Mouse (Mus musculus) hindbrain, embryonic 12.5 days (tissue): ENCODE measurements around the gene Gphn. TPM values are rescaled to one million over a fixed set of nuclear protein-coding genes. Genes with fewer than 3 reads are reported as not detected.
"Not testable (repeated sequence)": the region's sequence is repeated elsewhere in the genome, so short reads cannot be mapped to it uniquely, and the experiment has no call there.

Source experiments
- ATAC-seq: fragments of 200-750 bp; cut with Nextera tagmentation; 2 replicates; pipeline ENCODE4 v1.8.0; 2017; ENCODE audit warnings: moderate TSS enrichment; ENCODE audit not compliant: low FRiP score
- H3K27ac ChIP-seq: fragments of 300-500 bp; sonication (generic); 2 replicates; pipeline ENCODE4 v1.5.1; 2016; ENCODE audit warnings: mild to moderate bottlenecking
- H3K27me3 ChIP-seq: fragments of 300-500 bp; sonication (generic); 2 replicates; pipeline ENCODE4 v1.6.1; 2016; ENCODE audit warnings: mild to moderate bottlenecking
- H3K36me3 ChIP-seq: fragments of 300-500 bp; sonication (generic); 2 replicates; pipeline ENCODE4 v1.6.1; 2016; ENCODE audit warnings: mild to moderate bottlenecking
- H3K4me1 ChIP-seq: fragments of 300-500 bp; sonication (generic); 2 replicates; pipeline ENCODE4 v1.6.1; 2016
- H3K4me2 ChIP-seq: fragments of 300-500 bp; sonication (generic); replicated peaks from 2 replicates; pipeline ENCODE4 v1.6.1; 2016; ENCODE audit warnings: mild to moderate bottlenecking
- H3K4me3 ChIP-seq: fragments of 300-500 bp; sonication (generic); 2 replicates; pipeline ENCODE4 v1.5.1; 2016; ENCODE audit warnings: mild to moderate bottlenecking
- H3K9ac ChIP-seq: fragments of 300-500 bp; sonication (generic); 2 replicates; pipeline ENCODE4 v1.6.1; 2016; ENCODE audit warnings: mild to moderate bottlenecking, moderate library complexity
- H3K9me3 ChIP-seq: fragments of 300-500 bp; sonication (generic); replicated peaks from 2 replicates; pipeline ENCODE4 v1.6.1; 2016; ENCODE audit warnings: mild to moderate bottlenecking
- WGBS: fragments of 180-500 bp; shearing (Covaris S2); methylation state at CpG from one replicate; pipeline ENCODE4 v1.1.7; 2016; 5-methylcytosine and 5-hydroxymethylcytosine counted together
- polyA plus RNA-seq: library from polyadenylated mRNA; unstranded; fragments of >200 nt; fragmentation: Nextera tagmentation; extraction: Ambion mirVana; gene quantifications from 2 replicates; pipeline ENCODE4 v1.2.1, GENCODE M21; 2016

Gphn gene
- polyA plus RNA-seq, 1 experiment from 2014 or later = 21.2 TPM

- ATAC-seq, H3K27me3 ChIP-seq, H3K4me2 ChIP-seq, H3K36me3 ChIP-seq, H3K9ac ChIP-seq, H3K4me3 ChIP-seq, H3K27ac ChIP-seq, H3K4me1 ChIP-seq, H3K9me3 ChIP-seq: not testable (repeated sequence)
- WGBS = 62% methylated on average over 7 of the region's 7 CpGs
These were observed 181.3 kb downstream of the Gphn start for GRCm38 (mm10) chr12:78407518-78407917.

GRCm38 (mm10) chr12:78522176-78522575 lies 296.0 kb downstream of the Gphn start:
- Histone ChIP-seq H3K27ac (no peak overlapping the region), H3K4me3 (no peak overlapping the region), H3K4me1 (no peaks in the 10 kb centered on the region), H3K36me3 (no peaks in the 10 kb centered on the region), H3K4me2 (no peak overlapping the region), H3K27me3 (no peaks in the 10 kb centered on the region), H3K9me3 (no peaks in the 10 kb centered on the region), H3K9ac (no peak overlapping the region)
- 57% methylated on average over 1 of the region's 1 CpGs for WGBS
- ATAC-seq = no peak

GRCm38 (mm10) chr12:78522804-78523394 lies 296.7 kb downstream of the Gphn start:
- H3K27ac ChIP-seq = no peak overlapping the region
- H3K36me3 ChIP-seq = no peaks in the 10 kb centered on the region
- no peak overlapping the region for H3K4me2 ChIP-seq
- no peak for ATAC-seq
- H3K9me3 ChIP-seq = no peaks in the 10 kb centered on the region
- no peaks in the 10 kb centered on the region for H3K27me3 ChIP-seq
- H3K4me1 ChIP-seq = no peaks in the 10 kb centered on the region
- WGBS = 92% methylated on average over 5 of the region's 5 CpGs
- H3K4me3 ChIP-seq = no peak overlapping the region
- H3K9ac ChIP-seq = no peak overlapping the region

- not testable (repeated sequence) for H3K9me3 ChIP-seq, H3K27ac ChIP-seq, H3K4me2 ChIP-seq, H3K27me3 ChIP-seq, H3K9ac ChIP-seq, H3K4me1 ChIP-seq, H3K36me3 ChIP-seq, H3K4me3 ChIP-seq, ATAC-seq
These were observed 311.4 kb downstream of the Gphn start for GRCm38 (mm10) chr12:78537590-78537989.

- H3K27me3 ChIP-seq = no peaks in the 10 kb centered on the region
- no peaks in the 10 kb centered on the region for H3K9me3 ChIP-seq
- H3K9ac ChIP-seq = no peak overlapping the region
- no peak overlapping the region for H3K27ac ChIP-seq
- H3K4me1 ChIP-seq = no peaks in the 10 kb centered on the region
- WGBS = 93% methylated on average over 2 of the region's 2 CpGs
- no peak overlapping the region for H3K4me2 ChIP-seq
- no peaks in the 10 kb centered on the region for H3K36me3 ChIP-seq
- H3K4me3 ChIP-seq = no peak overlapping the region
- no peak for ATAC-seq
These were observed 324.7 kb downstream of the Gphn start for GRCm38 (mm10) chr12:78550913-78551312.

GRCm38 (mm10) chr12:78631816-78632215 lies 405.6 kb downstream of the Gphn start:
- Histone ChIP-seq H3K4me3 (no peak overlapping the region), H3K9ac (no peak overlapping the region), H3K27me3 (no peaks in the 10 kb centered on the region), H3K36me3 (no peaks in the 10 kb centered on the region), H3K4me1 (no peaks in the 10 kb centered on the region), H3K4me2 (no peak overlapping the region), H3K27ac (no peak overlapping the region), H3K9me3 (no peaks in the 10 kb centered on the region)
- WGBS = 86% methylated on average over 2 of the region's 2 CpGs
- ATAC-seq = no peak

- Histone ChIP-seq H3K4me1 (no peaks in the 10 kb centered on the region), H3K36me3 (no peaks in the 10 kb centered on the region), H3K27me3 (no peaks in the 10 kb centered on the region), H3K9me3 (no peaks in the 10 kb centered on the region), H3K27ac (no peak overlapping the region), H3K9ac (no peak overlapping the region), H3K4me3 (no peak overlapping the region), H3K4me2 (no peak overlapping the region)
- ATAC-seq = no peak
- WGBS = 32% methylated on average over 1 of the region's 1 CpGs
These were observed 413.3 kb downstream of the Gphn start for GRCm38 (mm10) chr12:78639466-78639865.

GRCm38 (mm10) chr12:78640086-78640485 lies 413.9 kb downstream of the Gphn start:
- 69% methylated on average over 2 of the region's 2 CpGs for WGBS
- Histone ChIP-seq H3K4me2 (no peak overlapping the region), H3K9me3 (no peaks in the 10 kb centered on the region), H3K4me1 (no peaks in the 10 kb centered on the region), H3K27me3 (no peaks in the 10 kb centered on the region), H3K36me3 (no peaks in the 10 kb centered on the region), H3K4me3 (no peak overlapping the region), H3K9ac (no peak overlapping the region), H3K27ac (no peak overlapping the region)
- ATAC-seq = no peak

GRCm38 (mm10) chr12:78641220-78641619 lies 415.0 kb downstream of the Gphn start:
- ATAC-seq = no peak
- H3K9ac ChIP-seq = no peak overlapping the region

GRCm38 (mm10) chr12:78643691-78644090 lies 417.5 kb downstream of the Gphn start:
- H3K4me2 ChIP-seq = no peak overlapping the region
- WGBS = 90% methylated on average over 2 of the region's 2 CpGs
- no peak overlapping the region for H3K27ac ChIP-seq
- H3K27me3 ChIP-seq = no peaks in the 10 kb centered on the region
- ATAC-seq = no peak
- no peak overlapping the region for H3K9ac ChIP-seq
- no peaks in the 10 kb centered on the region for H3K9me3 ChIP-seq
- H3K4me1 ChIP-seq = no peaks in the 10 kb centered on the region
- H3K4me3 ChIP-seq = no peak overlapping the region
- no peaks in the 10 kb centered on the region for H3K36me3 ChIP-seq

More at GRCm38 (mm10) chr12:78641220-78641619, 415.0 kb downstream of the Gphn start:
- H3K9me3 ChIP-seq = no peaks in the 10 kb centered on the region
- H3K27ac ChIP-seq = no peak overlapping the region
- H3K4me1 ChIP-seq = no peaks in the 10 kb centered on the region
- H3K4me2 ChIP-seq = no peak overlapping the region
- H3K36me3 ChIP-seq = no peaks in the 10 kb centered on the region
- no peak overlapping the region for H3K4me3 ChIP-seq
- no peaks in the 10 kb centered on the region for H3K27me3 ChIP-seq

GRCm38 (mm10) chr12:78645282-78645681 lies 419.1 kb downstream of the Gphn start:
- no peaks in the 10 kb centered on the region for H3K36me3 ChIP-seq
- H3K9me3 ChIP-seq = no peaks in the 10 kb centered on the region
- no peak overlapping the region for H3K4me3 ChIP-seq
- ATAC-seq = no peak
- H3K4me1 ChIP-seq = no peaks in the 10 kb centered on the region
- no peak overlapping the region for H3K9ac ChIP-seq
- WGBS = 98% methylated on average over 1 of the region's 1 CpGs
- no peak overlapping the region for H3K4me2 ChIP-seq
- H3K27me3 ChIP-seq = no peaks in the 10 kb centered on the region
- H3K27ac ChIP-seq = no peak overlapping the region

- Histone ChIP-seq H3K9me3 (no peaks in the 10 kb centered on the region), H3K4me3 (no peak overlapping the region), H3K4me1 (no peaks in the 10 kb centered on the region), H3K27ac (no peak overlapping the region), H3K4me2 (no peak overlapping the region), H3K9ac (no peak overlapping the region), H3K27me3 (no peaks in the 10 kb centered on the region), H3K36me3 (no peaks in the 10 kb centered on the region)
- WGBS = 59% methylated on average over 2 of the region's 2 CpGs
- ATAC-seq = no peak
These were observed 433.6 kb downstream of the Gphn start for GRCm38 (mm10) chr12:78659718-78660304.

- no peaks in the 10 kb centered on the region for H3K27me3 ChIP-seq
- ATAC-seq = no peak
- no peak overlapping the region for H3K4me3 ChIP-seq
- no peak overlapping the region for H3K4me2 ChIP-seq
- no peak overlapping the region for H3K9ac ChIP-seq
- no peaks in the 10 kb centered on the region for H3K4me1 ChIP-seq
- no peaks in the 10 kb centered on the region for H3K9me3 ChIP-seq
- WGBS = 83% methylated on average over 5 of the region's 5 CpGs
- no peak overlapping the region for H3K27ac ChIP-seq
- H3K36me3 ChIP-seq = no peaks in the 10 kb centered on the region
These were observed 452.1 kb downstream of the Gphn start for GRCm38 (mm10) chr12:78678101-78678806.
